Mouse (Mus musculus): ENCODE results near the gene Kxd1.
A peak's percentile ranks its signal among the peaks of the same experiment; 100 is the strongest.

DNA sequence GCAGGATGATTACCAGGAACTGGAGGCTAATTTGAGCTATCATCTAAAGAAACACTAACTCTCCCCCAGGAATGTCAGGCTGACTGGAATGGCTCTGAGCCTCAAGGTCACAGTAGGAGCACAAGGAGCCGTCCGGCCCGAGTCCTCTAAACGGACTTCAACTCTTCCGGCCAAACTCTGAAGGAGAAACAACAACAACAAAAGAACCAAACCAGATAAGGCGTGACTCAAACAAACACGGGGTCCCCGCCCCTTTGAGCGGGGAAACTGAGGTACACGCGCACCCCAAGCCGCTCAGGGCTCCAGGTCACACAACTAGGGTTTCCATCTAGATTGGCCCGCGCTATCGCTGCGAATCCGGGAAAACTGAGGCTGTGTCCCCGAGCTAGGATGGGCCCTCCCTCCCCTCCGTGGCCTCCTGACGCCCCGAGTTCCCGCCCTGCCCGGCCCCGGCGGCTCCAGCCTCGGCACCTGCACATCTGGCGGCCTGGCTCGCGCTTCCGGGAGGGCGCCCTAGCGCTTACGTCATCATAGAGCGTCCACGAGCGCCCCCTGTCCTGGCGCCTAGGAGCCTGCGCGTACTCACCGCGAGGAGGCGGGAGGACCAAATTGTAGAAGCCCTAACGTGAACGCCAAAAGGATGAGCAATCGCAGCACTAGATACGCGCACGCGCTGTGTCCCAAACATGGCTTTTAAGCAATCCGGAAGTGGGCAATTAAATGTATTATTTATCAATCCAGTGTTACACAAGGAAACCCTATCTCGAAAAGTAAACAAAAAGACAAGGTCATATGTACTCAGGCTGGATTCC is 5.0 kb downstream of the Kxd1 start:
- TF ChIP-seq CTCF (IDR thresholded peaks at IDR 0.05; ENCODE audit: low read depth, low read length) (no peak), POLR2A (IDR thresholded peaks at IDR 0.05; ENCODE audit: borderline replicate concordance, low read depth, low read length) (0 out of 2 replicates have a peak, but pooled peaks have one; percentile 2)
